Mouse (Mus musculus) spleen, adult 18-20 months (tissue): ENCODE measurements at regions not wholly inside any gene's neighbourhood (a gene's known extent, or its start where the extent isn't known, plus 50 kb on each side); places are given as distances from the start of the nearest gene placed in this dataset.
"Not testable (repeated sequence)": the region's sequence is repeated elsewhere in the genome, so short reads cannot be mapped to it uniquely, and the experiment has no call there.

Source experiments
- DNase-seq, 2 experiments: peaks; one replicate each; pipeline ENCODE4 v3.0.0; 2022; ENCODE audit warnings: mixed read lengths in 2 of 2

DNA sequence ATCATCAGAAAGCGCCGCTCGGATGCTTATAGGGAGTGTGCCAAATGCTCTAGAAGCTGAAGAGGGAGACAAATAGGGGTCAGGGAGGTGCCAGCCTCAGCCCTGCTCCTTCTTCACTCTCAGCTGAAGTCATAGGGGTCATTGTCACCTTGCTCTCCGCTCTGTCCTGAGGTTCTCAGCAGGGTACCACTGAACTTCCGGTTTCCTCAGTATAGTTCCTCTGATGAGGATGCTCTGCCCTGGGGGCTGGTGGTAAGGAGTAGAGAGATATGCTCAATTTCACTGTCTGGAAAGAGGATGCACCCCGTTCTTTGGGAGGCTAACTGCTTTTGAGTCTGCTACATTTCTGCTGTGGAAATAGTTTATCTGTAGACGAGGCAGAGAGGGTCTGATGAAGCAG, 211.4 kb downstream of the Zfp619 start:
- DNase-seq, result no peak

DNA sequence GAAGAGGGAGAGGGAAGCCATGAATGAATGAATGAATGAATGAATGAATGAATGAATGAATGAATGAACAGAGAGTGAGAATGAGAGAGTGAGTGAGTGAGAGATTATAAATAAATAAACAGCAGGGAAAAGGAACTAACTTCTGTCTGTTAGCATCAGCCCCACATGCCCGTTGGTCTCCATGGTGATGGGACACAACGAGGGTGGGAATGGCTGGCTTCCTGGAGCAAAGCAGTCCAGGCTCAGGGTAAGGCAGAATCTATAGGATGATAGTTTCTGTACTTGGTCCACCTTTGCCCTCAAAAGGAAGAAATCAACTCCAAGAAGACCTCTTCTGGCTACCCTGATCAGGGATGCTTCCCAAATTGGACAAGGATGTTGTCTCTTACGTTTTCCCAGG, 212.2 kb downstream of the Zfp619 start:
- no peak for DNase-seq

DNA sequence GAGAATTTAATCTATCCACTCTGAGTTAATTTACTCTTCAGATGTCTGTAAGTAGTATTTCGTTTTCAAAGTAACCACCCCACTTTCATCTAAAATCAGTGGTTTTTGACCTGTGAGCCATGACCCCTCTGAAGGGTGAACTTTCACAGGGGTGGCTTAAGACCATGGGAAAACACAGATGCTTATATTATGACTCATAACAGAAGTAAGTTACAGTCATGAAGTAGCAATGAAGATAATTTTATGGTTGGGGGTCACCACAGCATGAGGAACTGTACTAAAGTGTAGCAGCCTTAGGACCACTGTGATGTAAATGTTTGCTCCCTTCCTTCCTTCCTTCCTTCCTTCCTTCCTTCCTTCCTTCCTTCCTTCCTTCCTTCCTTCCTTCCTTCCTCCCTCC, 215.2 kb downstream of the Zfp619 start:
- no peak for DNase-seq

DNA sequence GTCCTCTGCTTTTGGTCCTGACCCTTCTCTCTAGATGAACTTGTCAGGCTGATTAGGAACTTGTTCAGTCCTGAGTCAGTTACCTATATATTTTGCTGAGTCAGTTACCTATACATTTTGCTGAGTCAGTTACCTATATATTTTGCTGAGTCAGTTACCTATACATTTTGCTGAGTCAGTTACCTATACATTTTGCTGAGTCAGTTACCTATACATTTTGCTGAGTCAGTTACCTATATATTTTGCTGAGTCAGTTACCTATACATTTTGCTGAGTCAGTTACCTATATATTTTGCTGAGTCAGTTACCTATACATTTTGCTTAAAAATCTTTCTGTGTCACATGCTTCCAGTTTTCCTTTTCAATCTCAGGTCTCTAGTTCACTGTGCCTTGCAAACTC, 230.8 kb downstream of the Zfp619 start:
- not testable (repeated sequence) for DNase-seq

DNA sequence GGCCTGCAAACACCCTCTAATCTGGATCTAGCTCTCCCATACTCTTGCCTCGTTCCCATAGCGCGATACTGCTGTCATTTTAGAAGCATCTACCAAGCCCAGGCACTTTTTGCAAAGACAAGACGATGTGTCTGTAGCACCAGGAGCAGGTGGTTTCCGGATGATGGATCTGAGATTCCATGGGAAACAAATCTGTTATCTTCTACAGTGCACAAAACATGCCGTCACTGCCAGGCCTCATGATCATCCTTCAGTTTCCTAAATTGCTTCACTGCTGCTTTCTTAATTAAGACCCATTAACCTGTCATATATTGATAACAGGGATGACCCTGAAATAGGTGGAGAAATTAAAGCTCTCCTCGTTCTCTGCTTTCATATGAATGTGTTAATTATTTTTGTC, 232.9 kb downstream of the Zfp619 start:
- no peak for DNase-seq

DNA sequence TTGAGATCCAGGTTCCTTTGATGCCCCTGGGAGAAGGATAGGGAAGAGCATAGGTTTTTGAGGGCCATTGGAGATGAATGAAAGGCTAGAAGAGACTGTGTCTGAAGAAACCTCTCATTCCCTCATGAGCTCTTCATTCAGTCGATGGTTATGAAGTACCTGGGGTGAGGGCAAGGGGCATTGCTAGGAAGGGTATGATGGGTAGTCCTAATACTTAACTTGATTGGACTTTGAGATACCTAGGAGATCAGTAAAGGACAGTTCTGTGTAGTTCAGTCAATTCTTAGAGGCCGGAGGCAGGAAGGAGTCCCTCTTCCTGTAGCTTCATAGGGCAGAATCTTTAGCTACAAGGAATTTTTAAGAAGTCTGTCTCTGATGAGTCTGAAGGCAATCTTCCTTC, 246.8 kb downstream of the Zfp619 start:
- DNase-seq, result no peak

DNA sequence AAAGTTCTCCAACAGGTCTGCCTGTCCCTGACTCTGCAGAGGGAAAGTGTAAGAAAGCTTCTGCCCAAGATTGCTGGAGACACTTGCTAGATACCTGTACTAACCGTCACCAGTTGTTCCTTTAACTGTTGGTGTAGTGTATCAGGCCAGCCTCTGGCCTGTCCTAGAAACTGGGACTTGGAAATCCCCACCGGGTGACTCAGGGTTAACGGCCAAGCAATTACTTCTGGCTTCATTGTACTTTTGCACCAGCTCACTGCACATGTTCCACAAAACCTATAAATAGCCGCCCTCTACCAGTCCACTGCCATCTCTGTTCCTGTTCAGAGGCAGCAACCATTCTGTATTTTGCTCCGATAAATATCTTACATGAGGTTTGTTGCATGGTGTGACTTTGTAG, 247.5 kb downstream of the Zfp619 start:
- no peak for DNase-seq

DNA sequence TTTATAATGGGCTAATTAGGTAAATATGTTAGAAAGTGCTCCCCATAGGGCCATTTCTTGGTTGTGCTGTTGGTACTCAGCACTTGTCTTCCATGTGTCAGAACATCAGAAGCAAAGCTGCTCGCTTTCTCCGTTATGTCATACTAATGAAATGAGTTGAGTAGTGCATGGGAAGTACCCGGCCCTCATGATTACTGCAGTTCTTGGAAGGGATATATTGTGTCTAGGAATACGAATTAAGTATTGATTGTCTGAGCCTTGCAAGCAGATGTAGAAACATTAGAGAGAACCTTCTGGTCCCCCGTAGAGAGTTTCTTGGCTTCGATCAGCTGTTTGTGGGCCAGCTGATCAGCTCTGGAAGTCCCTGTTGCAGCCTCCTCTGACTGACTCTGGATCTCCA, 255.7 kb downstream of the Zfp619 start:
- no peak for DNase-seq

DNA sequence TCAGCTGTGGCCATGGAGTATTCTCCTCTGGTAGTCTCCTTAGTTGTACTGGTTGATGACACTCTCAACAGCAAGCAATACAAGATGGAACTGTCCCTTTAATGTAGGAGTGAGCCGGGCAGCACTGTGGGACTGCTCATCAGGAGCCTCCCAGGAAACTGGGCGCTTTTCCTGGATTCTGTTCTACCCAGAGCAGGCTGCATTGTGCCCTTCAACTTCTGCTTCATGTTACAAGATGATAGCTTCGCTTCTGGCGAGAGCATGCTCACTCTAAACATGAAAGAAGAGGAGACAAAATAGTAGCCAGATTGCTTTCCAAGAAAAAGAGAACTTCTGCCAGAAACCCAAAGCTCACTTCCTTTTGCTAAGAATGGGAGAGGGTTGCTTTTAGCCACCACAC, 271.8 kb downstream of the Zfp619 start:
- DNase-seq, result no peak

DNA sequence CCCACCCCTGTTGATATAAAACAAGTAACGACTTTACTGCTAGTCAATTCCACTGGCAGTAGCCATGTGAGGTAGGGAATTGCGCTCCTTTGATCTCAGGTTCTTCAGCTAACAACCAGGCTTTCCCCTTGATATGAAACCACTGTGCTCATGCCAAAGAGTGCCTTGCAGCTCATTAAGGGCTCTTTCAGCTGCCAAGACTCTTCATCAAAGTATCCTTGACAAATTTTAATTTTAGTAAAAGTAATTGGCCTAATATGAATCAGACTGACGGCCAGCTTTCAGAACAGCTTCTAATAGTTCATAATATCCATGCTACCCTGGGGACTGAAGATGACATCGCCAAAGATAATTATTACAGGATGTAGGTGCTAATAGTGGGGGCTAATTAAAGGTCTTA, 272.3 kb downstream of the Zfp619 start:
- DNase-seq, result no peak

DNA sequence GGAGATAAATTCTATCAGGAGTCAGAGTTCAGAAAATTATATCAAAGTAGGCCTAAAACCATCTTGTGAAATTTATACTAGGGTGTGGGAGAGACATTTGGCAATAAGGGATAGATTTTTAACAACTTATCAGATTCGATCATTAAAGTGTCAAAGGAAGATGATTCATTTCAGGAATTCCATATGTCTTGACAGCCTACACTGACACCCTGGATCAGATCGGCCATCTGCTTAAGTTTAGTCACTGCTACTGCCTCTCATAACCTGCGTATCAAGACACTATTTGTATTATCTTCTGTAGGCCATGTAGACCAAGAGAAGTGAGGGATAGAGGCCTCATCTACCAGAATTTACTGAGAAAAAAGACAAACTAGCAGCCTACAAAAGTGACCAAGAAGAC, 277.2 kb downstream of the Zfp619 start:
- DNase-seq, result no peak

DNA sequence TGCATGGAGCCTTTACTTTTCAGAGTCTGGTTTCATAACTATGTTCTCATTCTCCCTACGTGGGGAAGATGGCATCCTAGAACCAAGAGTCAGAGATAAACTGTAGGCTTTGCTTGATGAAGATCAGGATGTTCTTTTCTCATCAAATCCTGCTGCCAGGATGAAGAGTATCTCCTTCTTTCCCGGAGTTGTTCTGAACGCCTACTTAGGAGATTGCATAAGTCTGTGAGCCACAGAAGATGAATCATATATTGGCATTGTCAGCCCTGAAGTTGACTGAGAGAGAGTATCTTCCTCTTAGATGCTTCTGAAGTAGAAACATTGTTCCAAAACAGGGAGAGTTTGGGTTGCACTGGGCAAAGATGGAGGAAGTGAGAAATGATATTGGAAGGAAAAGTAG, 286.7 kb downstream of the Zfp619 start:
- no peak for DNase-seq

DNA sequence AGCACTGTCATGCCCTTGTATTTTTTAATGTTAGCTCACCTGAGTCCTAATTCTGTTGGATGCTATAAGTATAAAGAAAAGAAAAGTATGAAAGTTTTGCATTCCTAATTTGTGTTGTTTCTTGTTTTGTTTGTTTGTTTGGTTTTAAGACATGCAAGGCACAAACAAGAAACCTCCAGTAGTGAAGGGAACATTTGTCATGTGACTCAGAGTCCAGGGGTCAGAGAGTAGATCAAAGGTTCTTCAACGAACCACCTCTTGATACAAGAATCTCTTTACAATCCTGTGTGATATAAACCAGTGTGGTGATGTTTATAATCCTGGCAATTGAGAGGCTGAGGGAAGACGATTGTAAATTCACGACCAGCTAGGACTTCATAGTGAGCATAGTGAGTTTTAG, 300.5 kb downstream of the Zfp619 start:
- no peak for DNase-seq

DNA sequence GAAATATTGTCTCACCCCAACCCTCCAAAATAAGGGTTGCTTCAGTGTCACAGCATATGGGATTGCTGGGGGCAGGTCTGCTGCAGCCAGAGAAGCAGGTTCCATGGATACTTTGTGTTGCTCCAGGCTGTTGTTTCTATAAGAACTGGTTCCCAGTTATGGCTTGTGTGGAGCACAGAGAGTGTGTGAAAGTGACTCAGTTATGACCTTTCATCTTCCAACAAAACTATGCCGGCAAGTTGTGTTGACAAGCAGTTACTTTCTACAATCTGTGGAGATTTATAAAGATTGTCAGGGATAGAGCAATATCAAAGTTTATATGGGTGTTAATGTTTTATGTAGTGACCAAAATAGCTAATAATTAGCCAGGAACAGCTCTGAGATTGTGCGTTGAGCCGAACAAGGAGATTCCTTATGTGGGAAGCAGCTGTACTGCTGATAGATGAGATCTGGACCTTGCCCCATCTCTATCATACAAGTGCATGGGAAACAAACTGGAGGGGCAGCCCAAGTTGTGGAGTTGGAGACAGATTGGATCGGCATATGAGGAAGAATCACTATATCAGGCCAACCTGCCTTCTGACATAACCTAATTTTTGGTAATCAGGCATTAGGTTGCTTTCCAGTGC, 305.1 kb downstream of the Zfp619 start:
- no peak for DNase-seq

DNA sequence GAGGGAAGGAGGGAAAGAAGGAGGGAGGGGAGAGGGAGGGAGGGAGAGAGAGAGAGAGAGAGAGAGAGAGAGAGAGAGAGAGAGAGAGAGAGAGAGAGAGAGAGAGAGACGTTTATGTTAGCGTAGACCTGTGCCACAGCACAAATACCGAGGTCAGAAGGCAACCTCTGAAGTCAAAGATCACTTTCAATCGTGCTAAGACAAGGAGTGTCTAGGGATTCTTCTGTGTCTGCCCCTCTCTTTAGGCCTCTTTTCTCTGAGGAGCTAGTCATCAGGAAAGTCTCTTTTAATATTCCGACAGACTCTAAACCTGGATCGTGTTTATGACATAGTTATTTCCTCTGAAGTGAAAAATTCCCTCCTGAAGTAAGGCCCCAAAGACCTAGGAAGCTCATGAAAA, 310.8 kb downstream of the Zfp619 start:
- no peak for DNase-seq

DNA sequence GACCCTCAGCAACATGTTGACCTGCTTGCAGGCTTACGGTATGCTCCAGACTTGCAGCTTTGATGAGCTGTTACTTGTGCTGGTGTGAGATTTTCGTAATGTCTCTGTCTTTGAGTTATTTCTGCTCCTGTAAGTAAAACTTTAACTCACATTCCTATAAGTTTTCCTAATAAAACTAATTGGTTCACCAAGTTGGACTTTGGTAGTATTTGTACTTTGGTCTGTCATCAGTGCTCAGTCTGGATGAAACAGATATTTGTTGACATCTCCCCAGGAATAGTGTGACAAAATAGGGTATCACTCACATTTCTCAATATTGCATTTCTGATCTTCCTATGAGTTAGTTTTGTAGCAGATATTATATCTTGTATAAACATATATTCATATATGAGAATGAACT, 313.3 kb downstream of the Zfp619 start:
- no peak for DNase-seq

DNA sequence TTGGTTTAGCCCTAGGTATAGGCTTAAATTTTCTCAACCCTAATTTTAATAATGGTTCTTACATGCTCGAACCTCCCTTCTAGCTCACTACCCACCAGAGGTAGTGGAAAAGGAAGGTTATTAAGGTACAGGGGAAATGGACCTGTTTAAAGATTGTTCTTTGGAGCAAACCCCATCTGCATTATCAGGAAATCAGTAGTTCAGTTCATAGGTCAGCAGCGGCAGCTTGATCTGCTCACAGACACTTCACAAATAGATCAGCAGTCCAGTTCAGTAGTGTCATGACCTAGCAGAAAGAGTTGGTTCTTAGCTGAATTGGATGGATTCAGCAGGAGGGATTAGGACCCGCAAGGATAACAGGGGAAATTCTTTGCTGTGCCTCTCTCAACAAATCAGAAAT, 324.4 kb downstream of the Zfp619 start:
- no peak for DNase-seq

DNA sequence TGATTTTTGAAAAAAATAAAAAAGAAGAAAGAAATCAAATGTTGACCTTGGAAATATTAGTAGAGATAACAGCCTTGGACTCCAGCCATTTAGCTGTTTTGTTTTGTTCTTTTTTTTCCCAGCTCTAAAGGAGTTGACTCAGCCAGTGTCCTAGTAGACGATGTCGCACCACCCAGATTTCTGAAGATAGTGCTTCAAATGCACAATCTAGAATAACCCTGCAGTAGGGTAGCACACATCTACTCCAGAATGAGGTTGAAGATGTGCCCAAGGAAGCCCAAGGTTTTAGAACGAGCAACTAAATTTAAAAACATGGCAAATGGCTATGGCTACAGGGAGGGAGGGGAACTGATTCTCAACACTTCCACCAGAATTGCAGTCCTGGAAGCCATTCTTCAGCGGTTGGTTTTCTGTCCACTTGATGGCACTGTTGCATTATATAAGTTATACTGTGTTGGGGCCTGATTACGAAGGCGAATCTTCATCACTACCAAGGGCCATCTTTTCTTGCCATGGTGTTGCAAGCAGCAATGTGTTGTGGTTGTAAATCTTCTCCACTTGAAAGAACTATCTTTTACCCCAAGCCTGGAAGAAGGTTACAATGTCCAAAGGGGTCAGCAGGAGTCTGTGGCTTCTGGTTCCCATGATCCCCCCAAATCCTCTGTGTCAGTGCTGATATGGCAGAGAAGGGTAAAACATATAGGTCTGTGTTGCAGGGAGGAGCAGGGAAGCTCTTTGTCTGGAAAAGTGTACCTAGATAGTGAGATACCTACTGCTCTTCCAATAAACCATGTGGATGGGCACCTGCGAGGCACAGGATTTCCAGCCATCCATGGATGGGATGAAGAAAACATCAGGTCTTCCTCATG, 330.6 kb downstream of the Zfp619 start:
- DNase-seq, result no peak

DNA sequence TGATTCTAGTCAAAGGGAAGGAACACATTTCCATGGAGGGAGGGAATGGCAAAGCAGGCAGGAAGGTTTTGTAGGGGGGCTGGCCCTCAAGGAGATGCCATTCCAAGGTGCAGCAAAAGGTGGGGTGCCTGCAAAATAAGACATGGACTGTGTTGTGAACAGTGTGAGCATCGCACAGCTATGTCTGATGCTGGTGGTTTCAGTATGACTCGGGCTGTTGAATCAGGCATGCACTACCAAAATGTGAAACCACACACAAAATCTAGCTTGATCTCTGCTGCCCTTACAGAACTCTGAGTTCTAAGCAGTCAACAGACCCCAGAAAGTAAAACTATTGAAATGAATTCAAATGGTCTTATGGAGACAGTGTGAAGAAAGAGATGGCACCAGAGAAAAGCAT, 339.7 kb downstream of the Zfp619 start:
- no peak for DNase-seq

DNA sequence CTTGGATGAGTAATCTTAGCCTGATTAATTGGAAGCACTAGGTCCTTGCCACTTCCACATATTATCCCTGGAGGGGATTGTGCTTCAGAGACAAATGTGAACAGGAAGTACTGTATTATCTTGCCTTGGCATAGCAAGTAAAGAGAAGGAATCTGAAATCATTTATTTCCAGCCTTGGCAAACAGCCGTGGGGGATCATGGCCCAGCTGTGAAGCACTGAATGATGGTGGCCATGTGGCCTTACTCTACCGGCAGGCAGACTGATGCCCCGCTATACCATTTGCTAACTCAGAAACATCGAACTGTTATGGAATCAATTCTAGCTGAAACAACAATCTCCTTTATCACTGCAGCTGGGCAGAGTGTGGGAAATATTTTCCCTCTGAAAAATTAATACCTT, 345.3 kb downstream of the Zfp619 start:
- no peak for DNase-seq

DNA sequence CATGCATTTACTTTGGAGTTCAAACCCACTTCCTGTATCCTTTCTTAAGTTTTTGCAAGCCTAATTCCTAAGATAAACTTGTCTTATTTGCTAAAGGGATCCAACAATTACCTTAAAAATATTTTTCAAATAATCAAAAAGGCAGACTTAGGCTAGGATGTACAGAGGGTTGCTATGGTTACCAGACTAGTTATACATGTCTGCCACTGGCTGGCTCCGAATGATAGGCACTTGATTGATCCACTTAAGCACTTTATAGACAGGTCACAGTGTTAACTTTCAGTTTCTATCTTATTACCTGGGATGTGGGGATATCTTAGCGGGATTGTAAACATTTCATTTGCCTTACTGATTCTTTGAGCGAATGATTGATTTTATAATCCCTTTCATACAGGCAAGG, 346.6 kb downstream of the Zfp619 start:
- no peak for DNase-seq

DNA sequence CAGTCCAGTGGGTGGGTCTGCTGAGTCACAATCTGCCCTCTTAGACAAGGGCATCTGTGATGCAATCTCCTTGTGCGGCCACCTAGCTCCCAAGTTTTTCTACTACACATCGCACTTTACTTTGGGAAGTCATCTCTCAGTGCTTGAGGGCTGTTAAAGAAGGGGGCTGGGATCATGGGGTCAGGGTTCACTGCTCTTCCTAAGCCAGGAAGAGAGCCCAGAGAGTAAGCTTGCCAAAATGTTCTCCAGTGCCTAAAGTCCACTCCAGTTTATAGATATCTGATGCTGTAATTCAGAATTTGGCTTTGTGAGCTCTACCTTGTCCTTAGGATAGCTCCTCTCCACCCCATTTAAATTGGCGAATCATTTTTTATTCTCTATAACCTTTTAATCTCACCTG, 347.2 kb downstream of the Zfp619 start:
- no peak for DNase-seq

DNA sequence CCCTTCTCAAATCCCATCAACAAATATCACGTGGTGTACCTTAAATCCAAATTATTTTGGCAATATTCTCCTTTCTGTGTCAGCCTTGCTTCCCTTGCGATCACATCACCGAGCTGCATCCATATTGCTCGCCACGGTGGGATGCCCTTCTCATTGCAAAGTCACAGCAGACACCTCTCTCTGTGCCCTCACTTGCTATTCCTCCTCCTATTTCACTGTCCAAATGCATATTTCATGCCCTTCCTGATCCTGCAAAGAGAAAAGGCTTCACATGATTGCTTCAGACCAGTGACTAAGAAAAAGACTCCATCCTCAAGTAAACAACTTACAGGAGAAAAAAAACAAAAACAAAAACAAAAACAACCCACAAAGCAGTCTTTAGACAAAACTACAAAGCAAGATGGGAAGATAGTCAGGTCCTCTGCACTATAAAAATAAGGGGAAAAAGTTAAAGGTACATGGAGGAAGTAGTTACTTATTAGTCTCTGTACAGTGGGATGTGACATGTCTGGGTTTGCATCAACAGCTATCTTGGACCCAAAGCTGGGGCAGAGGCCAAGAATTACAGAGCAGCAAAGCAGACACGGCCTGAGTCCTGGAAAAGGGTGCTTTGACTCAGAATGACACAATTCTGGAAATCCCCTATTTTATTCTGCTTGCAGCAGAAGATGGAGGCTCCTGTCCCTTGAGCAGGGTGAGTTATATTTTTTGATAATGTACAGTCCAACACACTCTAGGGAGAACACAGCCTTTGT, 349.3 kb downstream of the Zfp619 start:
- DNase-seq, result no peak

DNA sequence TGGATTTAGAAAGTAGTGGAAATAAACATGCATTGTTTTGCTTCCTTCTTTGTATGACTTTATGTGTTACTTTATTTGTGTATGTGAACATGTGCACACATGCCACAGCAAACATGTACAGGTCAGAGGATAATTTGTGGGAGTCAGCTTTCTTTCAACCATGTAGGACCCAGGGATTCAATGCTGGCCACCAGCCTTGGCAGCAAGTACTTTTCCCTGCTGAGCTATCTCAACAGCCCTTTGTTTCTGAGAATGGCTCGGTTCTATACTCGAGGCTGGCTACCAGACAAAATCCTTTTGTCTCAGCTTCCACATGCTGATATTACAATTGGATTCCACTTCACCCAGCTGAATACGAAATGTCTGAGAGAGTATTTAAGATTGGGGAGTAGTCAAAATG, 349.9 kb downstream of the Zfp619 start:
- no peak for DNase-seq
